Mouse (Mus musculus): ENCODE measurements around the gene 9630041A04Rik. TPM values are rescaled to one million over a fixed set of nuclear protein-coding genes. Genes with fewer than 3 reads are reported as not detected.

9630041A04Rik gene
- polyA plus RNA-seq, 1 experiment from 2014 or later, result 0.26 TPM

DNA sequence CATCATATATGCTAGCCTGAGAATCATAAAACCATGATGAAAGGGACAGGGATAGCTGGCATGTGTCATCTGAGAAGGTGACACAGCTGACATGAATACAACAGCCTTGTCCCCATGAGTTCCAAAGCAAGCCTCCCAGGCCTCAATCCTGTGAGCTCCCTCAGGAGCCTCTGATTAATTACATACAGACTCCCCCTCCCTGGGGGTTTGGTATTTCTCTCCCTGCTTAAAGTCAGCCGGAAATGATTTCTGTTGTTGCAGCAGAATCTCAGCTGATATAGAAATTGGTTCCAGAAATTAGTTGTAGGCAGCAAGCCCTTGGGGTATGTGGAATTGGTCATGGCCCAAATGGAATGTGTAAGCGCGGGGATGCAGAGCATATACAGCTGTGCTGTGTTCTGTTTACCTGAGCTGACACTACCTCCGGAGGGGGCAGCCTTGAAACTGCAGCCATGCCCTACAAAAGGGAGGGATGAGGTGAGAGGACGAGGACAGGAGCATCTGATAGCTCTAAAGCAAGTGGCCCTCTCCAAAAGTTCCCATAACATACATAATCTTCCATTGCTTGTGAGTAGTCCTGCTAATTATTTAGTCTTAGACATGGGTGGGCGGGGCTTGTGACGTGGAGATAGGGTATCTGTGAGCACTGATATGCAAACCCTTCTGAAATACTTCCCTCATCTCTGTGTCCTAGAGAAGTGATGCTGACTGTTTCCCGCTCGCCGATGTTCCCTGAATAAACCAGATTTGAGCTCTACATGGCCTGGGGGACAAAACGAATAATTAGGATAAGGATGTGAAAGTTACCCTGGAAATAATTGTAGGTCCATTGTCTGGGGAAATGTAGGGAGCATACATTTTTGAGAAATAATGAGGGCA lies 15.7 kb downstream of the 9630041A04Rik start:
- 81% methylated on average over 11 of the region's 11 CpGs for WGBS
- Histone ChIP-seq H3K9me3 (replicated peaks) (no peaks in the 10 kb centered on the region), H3K36me3 (ENCODE audit: poor library complexity, severe bottlenecking) (no peaks in the 10 kb centered on the region), H3K4me2 (no peak overlapping the region), H3K27ac (no peak overlapping the region), H3K4me1 (no peaks in the 10 kb centered on the region), H3K9ac (no peak overlapping the region), H3K27me3 (no peaks in the 10 kb centered on the region), H3K4me3 (no peak overlapping the region)
- ATAC-seq, result no peak

DNA sequence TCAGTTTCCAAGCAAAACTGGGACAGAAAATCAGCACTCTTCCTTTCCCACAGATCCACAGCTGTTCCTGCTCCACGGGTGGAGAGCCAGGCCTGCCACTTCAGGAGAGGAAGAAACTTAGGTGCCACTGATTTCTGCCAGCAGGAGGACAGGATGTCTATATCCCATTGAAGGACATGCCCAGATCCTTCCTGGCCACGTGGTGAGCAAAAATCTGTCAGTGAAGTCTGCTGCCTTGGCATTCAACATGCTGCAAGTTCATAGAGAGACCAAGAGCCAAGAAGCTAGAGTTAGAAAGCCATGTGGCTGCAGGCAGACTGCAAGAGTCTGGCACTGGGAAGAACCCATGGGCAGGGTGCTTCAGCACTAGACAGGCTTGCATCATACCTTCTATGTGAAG lies 21.7 kb downstream of the 9630041A04Rik start:
- WGBS, result 63% methylated on average over 2 of the region's 2 CpGs
- Histone ChIP-seq H3K36me3 (ENCODE audit: poor library complexity, severe bottlenecking) (no peaks in the 10 kb centered on the region), H3K4me2 (no peak overlapping the region), H3K27me3 (no peaks in the 10 kb centered on the region), H3K9me3 (replicated peaks) (no peaks in the 10 kb centered on the region), H3K4me1 (no peaks in the 10 kb centered on the region), H3K27ac (no peak overlapping the region), H3K4me3 (no peak overlapping the region), H3K9ac (no peak overlapping the region)
- no peak for ATAC-seq

DNA sequence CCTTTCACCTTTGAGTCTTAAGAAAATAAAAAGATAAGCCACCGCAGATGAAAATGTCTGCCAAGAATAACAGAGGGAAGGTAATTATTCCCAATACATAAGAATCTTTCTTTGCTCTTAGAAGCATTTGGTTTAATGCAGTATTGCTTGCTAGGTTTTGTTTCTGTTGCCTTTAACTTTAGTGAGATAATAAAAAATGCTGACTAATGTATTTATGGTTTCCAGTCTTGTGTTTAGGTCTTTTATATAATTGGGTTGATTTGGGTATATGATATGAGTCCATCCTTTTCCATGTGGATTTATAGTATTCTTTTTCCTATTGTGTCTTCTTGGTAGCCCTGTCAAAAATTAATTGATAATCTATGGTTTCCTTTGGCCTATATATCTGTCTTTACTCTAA lies 36.2 kb downstream of the 9630041A04Rik start:
- ATAC-seq, result no peak
- no peaks in the 10 kb centered on the region for H3K27me3 ChIP-seq
- no peak overlapping the region for H3K9ac ChIP-seq
- no peak overlapping the region for H3K4me3 ChIP-seq
- no peaks in the 10 kb centered on the region for H3K9me3 ChIP-seq (replicated peaks)
- no peak overlapping the region for H3K4me2 ChIP-seq
- H3K27ac ChIP-seq, result no peak overlapping the region
- H3K4me1 ChIP-seq, result no peaks in the 10 kb centered on the region
- H3K36me3 ChIP-seq (ENCODE audit: poor library complexity, severe bottlenecking), result no peaks in the 10 kb centered on the region
- 100% methylated on average over 1 of the region's 1 CpGs for WGBS

DNA sequence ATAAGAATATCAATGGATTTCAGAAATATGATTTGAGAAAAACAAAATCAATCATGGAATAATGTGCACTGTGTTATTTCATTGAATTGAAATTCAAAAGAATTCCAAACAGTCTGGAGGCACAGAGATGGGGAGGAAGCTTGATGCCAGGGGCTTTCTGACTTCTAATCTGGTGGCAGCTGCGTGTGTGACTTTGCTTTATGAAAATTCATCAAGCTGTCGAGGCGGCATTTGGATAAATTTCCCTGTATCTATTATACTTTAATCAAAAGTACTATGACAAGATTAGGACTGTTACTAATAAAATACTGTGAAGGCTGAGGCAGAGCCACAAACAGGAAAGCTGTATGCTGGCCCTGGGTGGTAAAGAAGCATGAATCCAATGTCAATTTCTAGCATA lies 41.8 kb downstream of the 9630041A04Rik start:
- peaks cover 8% of the 10 kb centered on the region for H3K4me1 ChIP-seq
- no peaks in the 10 kb centered on the region for H3K27me3 ChIP-seq
- no peak overlapping the region for H3K27ac ChIP-seq
- no peak overlapping the region for H3K4me3 ChIP-seq
- no peaks in the 10 kb centered on the region for H3K36me3 ChIP-seq (ENCODE audit: poor library complexity, severe bottlenecking)
- no peak for ATAC-seq
- no peak overlapping the region for H3K9ac ChIP-seq
- H3K9me3 ChIP-seq (replicated peaks), result no peaks in the 10 kb centered on the region
- no peak overlapping the region for H3K4me2 ChIP-seq
- 74% methylated on average over 3 of the region's 3 CpGs for WGBS

DNA sequence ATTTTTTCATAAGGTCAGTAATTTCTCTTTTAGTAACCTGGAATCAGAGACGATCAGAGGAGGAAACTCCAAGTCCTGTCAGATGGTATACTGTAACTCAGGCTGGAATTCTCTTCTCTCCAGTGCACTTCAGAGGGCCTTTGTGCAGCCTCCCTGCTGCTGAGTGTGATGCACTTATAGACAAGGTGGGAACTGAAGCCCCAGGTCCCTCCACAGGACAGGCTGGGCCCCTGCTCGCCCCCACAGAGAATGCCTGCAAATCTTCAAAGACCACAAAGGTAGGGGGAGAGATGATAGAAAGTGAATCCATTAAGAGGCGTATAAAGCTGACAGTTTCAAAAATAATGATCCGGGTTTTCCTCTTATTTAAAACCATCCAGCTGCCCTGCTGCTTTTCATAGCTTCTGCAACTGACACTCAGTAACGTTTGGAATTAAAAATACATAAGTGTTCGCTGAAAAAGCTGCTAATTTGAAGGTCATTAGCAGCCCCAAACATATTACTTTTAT lies 46.2 kb downstream of the 9630041A04Rik start:
- Histone ChIP-seq H3K36me3 (ENCODE audit: poor library complexity, severe bottlenecking) (no peaks in the 10 kb centered on the region), H3K4me1 (peaks cover 34% of the 10 kb centered on the region), H3K4me3 (no peak overlapping the region), H3K9me3 (replicated peaks) (no peaks in the 10 kb centered on the region), H3K27ac (peak overlapping the region; percentile 49; the same call in 1 of the 2 replicates), H3K27me3 (no peaks in the 10 kb centered on the region), H3K9ac (no peak overlapping the region), H3K4me2 (no peak overlapping the region)
- WGBS, result 37% methylated on average over 6 of the region's 6 CpGs
- ATAC-seq, result no peak

DNA sequence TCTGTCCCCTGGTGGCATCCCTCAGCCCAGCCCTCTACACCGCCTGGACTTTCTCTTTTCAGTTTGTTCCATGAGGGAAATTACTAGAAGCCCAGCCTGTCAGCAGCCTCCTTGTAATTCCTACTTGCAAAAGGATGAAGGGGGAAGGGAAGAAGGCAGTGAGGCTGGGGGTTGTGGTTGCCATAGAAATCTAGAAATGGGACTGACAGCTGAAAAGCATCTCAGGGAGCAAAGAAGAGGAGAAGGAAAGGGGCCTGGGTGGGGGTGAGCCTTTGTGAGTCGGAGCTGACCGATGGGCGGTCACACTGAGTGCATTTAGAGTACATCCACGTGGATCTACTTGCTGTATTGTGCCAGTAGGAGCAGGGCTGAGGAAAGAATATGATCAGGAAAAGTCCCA lies 47.2 kb downstream of the 9630041A04Rik start:
- Histone ChIP-seq H3K9me3 (replicated peaks) (no peaks in the 10 kb centered on the region), H3K9ac (no peak overlapping the region), H3K27me3 (no peaks in the 10 kb centered on the region), H3K36me3 (ENCODE audit: poor library complexity, severe bottlenecking) (no peaks in the 10 kb centered on the region), H3K27ac (peak overlapping the region; percentile 49), H3K4me3 (no peak overlapping the region), H3K4me2 (0 out of 2 replicates have a peak overlapping the region, but pooled peaks have one; percentile 16), H3K4me1 (peaks cover 34% of the 10 kb centered on the region)
- peak; percentile 79 for ATAC-seq
- WGBS, result 10% methylated on average over 5 of the region's 5 CpGs

DNA sequence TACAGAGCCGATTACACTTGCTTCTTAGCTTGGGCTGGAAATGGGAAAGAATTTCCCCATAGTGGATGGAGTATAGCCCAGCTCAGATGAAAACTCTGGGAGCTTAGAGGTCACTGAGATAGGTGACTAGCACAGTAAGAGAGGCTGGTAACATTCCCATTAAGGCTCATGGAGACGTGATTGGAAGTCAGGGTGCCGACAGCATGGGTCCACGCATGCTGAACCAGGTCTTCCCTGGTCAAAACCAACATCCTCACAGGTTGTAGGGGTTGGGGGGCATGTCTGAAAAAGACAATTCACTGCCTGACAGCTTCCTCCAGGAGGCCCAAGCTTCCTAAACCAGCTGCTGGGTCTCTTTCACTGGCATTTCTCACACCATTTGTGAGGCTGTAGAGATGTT lies 47.9 kb downstream of the 9630041A04Rik start:
- H3K4me3 ChIP-seq, result no peak overlapping the region
- H3K9ac ChIP-seq, result no peak overlapping the region
- no peaks in the 10 kb centered on the region for H3K27me3 ChIP-seq
- no peak for ATAC-seq
- H3K4me1 ChIP-seq, result peaks cover 34% of the 10 kb centered on the region
- WGBS, result 67% methylated on average over 4 of the region's 4 CpGs
- no peaks in the 10 kb centered on the region for H3K36me3 ChIP-seq (ENCODE audit: poor library complexity, severe bottlenecking)
- H3K9me3 ChIP-seq (replicated peaks), result no peaks in the 10 kb centered on the region
- peak overlapping the region; percentile 49; the same call in 1 of the 2 replicates for H3K27ac ChIP-seq
- H3K4me2 ChIP-seq, result no peak overlapping the region

DNA sequence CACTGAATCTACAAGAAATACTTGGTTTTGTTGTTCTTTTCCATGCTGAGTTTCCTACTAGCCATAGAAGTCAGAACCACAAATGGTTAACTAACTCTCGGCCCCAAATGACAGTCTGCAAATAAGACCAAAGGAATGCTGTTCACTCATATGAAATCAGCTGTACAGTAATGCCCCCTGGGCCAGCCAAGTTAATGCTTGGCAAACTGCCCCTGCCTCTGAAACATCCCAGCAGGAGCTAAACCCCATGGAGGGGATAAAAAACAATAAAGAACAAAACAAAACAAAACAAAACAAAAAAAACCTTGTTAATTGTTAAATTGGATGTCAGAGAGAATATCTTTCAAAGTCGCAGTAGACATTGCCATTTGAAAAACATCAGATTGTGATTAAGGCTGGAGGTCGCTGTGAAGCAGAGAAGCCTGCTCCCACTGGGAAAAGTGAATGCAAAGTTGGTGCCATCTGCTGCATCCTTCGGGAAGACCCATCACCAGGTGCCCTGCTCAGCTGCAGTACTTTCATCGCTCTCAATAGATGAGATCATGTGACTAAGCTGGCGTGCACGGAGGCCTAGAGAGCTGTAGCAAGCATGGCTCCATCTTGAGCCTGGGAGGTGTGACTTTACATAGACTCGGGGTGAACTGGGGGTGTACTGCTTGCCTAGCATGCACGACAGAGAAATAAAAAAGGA lies 49.7 kb downstream of the 9630041A04Rik start:
- H3K4me1 ChIP-seq, result peaks cover 34% of the 10 kb centered on the region
- H3K4me3 ChIP-seq, result no peak overlapping the region
- H3K4me2 ChIP-seq, result no peak overlapping the region
- ATAC-seq, result peak; percentile 66; the same call in 1 of the 2 replicates
- no peak overlapping the region for H3K9ac ChIP-seq
- no peaks in the 10 kb centered on the region for H3K9me3 ChIP-seq (replicated peaks)
- WGBS, result 31% methylated on average over 9 of the region's 9 CpGs
- no peaks in the 10 kb centered on the region for H3K36me3 ChIP-seq (ENCODE audit: poor library complexity, severe bottlenecking)
- H3K27ac ChIP-seq, result no peak overlapping the region; the same call in 1 of the 2 replicates
- H3K27me3 ChIP-seq, result no peaks in the 10 kb centered on the region

DNA sequence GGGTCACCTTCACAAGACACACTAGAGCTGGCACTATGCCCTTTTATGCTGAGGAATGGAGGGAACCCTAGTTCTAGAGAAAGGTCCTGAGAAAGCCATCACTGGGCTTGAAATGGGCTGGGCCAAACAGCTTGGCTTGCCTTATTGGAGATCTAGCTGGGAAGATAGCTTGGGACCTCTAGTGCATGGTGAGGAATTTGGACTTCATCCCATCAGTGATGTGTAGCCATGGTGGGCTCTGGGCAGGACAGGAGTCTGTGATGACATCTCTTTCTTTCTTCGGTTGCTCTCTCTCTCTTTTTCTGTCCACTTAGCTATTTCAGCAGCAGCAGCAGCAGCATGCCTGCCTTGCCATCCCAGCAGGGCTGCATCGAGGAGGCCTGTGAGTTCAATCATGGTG lies 53.4 kb downstream of the 9630041A04Rik start:
- WGBS, result 97% methylated on average over 2 of the region's 2 CpGs
- H3K27me3 ChIP-seq, result no peaks in the 10 kb centered on the region
- no peak for ATAC-seq
- no peak overlapping the region for H3K9ac ChIP-seq
- no peaks in the 10 kb centered on the region for H3K36me3 ChIP-seq (ENCODE audit: poor library complexity, severe bottlenecking)
- H3K4me1 ChIP-seq, result peaks cover 11% of the 10 kb centered on the region
- H3K9me3 ChIP-seq (replicated peaks), result no peaks in the 10 kb centered on the region
- H3K27ac ChIP-seq, result no peak overlapping the region
- no peak overlapping the region for H3K4me3 ChIP-seq
- H3K4me2 ChIP-seq, result no peak overlapping the region

DNA sequence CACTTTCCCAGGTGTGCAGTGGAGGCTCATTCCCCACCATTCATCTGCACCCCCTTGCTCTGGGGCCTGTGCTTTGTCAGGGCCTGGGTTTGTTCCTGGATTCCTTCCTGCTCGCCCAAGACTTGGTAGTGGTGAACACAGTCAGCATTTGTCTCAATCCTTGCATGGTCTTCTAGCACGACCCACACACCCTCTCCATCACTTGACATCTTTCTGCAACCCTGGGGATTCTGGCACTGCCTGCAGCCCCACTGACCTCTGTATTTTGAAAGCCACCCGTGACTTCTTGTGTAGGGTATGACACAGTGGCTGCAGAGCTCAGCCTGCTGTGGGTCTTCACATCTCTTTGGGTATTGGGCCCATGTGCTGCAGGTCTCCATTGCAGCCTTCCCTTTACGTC lies 57.1 kb downstream of the 9630041A04Rik start:
- Histone ChIP-seq H3K9ac (no peak overlapping the region), H3K4me2 (no peak overlapping the region), H3K4me1 (no peaks in the 10 kb centered on the region), H3K36me3 (ENCODE audit: poor library complexity, severe bottlenecking) (no peaks in the 10 kb centered on the region), H3K9me3 (replicated peaks) (no peaks in the 10 kb centered on the region), H3K27ac (no peak overlapping the region), H3K4me3 (no peak overlapping the region), H3K27me3 (no peaks in the 10 kb centered on the region)
- WGBS, result 86% methylated on average over 4 of the region's 4 CpGs
- ATAC-seq, result no peak

DNA sequence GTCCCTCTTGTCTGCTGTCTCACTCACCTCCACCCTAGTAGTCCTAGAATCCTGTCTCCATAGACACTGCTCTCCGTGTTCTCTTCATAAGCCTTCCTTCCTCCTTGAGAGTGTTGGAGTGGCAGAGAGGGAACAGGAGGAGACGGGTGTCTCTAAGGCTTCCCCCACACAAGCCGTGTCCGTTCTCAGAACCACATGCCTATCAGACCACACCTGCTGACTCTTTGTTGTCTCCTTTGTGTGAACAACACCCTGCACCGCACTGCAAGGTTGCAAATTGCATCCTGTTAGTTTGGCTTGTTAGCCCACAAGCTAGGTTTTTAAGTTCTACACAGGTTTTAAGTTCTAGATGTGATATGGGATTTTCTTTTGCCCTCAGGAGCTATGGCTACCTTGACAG lies 57.7 kb downstream of the 9630041A04Rik start:
- Histone ChIP-seq H3K27ac (no peak overlapping the region), H3K4me3 (no peak overlapping the region), H3K4me1 (no peaks in the 10 kb centered on the region), H3K27me3 (no peaks in the 10 kb centered on the region), H3K36me3 (ENCODE audit: poor library complexity, severe bottlenecking) (no peaks in the 10 kb centered on the region), H3K9ac (no peak overlapping the region), H3K4me2 (no peak overlapping the region), H3K9me3 (replicated peaks) (no peaks in the 10 kb centered on the region)
- WGBS, result 83% methylated on average over 5 of the region's 5 CpGs
- no peak for ATAC-seq

DNA sequence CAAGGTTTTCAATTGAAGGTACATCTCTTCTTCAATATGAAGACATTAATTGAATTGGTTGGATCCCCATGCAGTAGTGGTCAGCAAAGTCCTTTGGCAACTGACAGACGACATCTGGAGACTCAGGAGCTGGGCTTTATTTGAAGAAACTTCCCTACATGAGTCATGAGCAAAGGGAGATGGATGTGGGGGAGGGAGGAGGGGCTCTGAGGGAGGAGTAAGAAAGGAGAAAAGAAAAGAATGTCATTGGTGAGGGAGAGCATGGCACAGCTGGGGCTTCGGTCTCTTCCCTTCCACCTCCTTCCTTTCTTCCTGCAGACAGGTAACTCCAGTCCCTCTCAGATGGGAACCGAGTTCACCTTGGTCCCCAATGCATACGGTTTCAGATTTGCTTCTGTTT lies 61.2 kb downstream of the 9630041A04Rik start:
- Histone ChIP-seq H3K4me2 (no peak overlapping the region), H3K9ac (no peak overlapping the region), H3K4me1 (no peaks in the 10 kb centered on the region), H3K9me3 (replicated peaks) (no peaks in the 10 kb centered on the region), H3K4me3 (no peak overlapping the region), H3K27ac (no peak overlapping the region), H3K27me3 (no peaks in the 10 kb centered on the region), H3K36me3 (ENCODE audit: poor library complexity, severe bottlenecking) (no peaks in the 10 kb centered on the region)
- 85% methylated on average over 4 of the region's 4 CpGs for WGBS
- ATAC-seq, result no peak

All from forebrain, embryonic 13.5 days (tissue).